Mouse (Mus musculus) testis, adult 2 months (tissue): ENCODE results near the gene Galnt9. TPM values are rescaled to one million over a fixed set of nuclear protein-coding genes. Genes with fewer than 3 reads are reported as not detected.

Experiments
- H3K27ac ChIP-seq: fragments of 200-500 bp; 2 replicates; pipeline ENCODE4 v1.5.1; 2012; ENCODE audit warnings: low read depth, low read length; ENCODE audit not compliant: control insufficient read depth, insufficient read depth
- H3K27me3 ChIP-seq: fragments of 200-500 bp; 2 replicates; pipeline ENCODE4 v1.6.1; 2012; ENCODE audit warnings: mild to moderate bottlenecking, low read length, moderate library complexity; ENCODE audit not compliant: control insufficient read depth, insufficient read depth
- H3K36me3 ChIP-seq: fragments of 200-500 bp; 2 replicates; pipeline ENCODE4 v1.6.1; 2012; ENCODE audit warnings: mild to moderate bottlenecking, low read length; ENCODE audit not compliant: control insufficient read depth, insufficient read depth
- H3K4me1 ChIP-seq: fragments of 200-500 bp; 2 replicates; pipeline ENCODE4 v1.6.1; 2012; ENCODE audit warnings: low read length; ENCODE audit not compliant: control insufficient read depth, insufficient read depth
- H3K4me3 ChIP-seq: fragments of 200-500 bp; 2 replicates; pipeline ENCODE4 v1.5.1; 2012; ENCODE audit warnings: low read depth, mild to moderate bottlenecking, low read length, moderate library complexity, mixed read lengths; ENCODE audit not compliant: control insufficient read depth
- CTCF ChIP-seq: fragments of 200-500 bp; IDR thresholded peaks from 2 replicates; pipeline ENCODE4 v1.5.1; 2012; ENCODE audit warnings: low read depth, mild to moderate bottlenecking, inconsistent platforms, low read length, moderate library complexity; ENCODE audit not compliant: control insufficient read depth, insufficient read depth, insufficient replicate concordance
- POLR2A ChIP-seq: fragments of 200-500 bp; IDR thresholded peaks from 2 replicates; pipeline ENCODE4 v1.6.1; 2012; ENCODE audit warnings: low read depth, mild to moderate bottlenecking, inconsistent platforms, low read length, moderate library complexity; ENCODE audit not compliant: control insufficient read depth
- polyA plus RNA-seq: library from polyadenylated mRNA; depleted of rRNA; stranded (reverse); fragments of >200 nt; gene quantifications from 2 replicates; pipeline ENCODE4 v1.2.3, GENCODE M21; 2012

Gene Galnt9
- polyA plus RNA-seq, 1 experiment = 0.69 TPM

DNA sequence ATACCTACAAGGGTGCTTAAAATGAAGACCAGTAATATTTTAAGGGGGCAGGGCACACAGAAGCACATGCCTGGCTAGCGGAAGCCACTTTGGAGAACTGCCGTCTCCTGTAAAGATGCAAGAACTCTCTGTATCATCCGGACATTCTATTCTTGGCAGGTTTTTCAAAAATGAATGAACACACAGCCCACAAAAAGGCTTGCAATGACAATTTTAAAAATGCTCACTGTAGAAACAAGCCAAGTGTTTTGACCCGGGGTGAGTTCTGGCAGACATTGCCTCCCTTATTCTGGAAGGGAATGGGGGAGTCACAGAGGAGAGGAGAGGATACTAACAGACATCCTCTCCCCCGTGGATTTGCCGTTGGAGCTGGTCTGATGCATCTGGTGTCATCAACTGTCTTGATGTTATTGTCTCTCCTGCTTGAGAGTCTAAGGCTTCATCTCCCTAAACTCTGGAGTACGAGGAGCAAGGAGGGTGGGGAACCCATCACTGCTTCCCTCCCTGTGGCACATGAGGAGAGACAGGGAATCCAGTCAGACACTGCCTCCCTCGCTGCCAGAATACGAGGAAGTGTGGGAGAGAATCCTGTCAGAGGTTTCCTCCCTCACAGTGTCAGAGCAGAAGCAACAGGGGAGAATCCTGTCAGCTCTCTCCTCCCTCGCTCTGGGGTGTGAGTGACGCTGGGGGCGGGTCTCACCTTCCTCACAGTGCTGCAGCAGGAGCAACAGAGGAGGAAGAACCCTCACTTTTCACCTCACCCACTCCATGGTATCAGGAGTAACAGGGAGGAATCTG, 54.3 kb downstream of the Galnt9 start:
- H3K27ac ChIP-seq = no peak overlapping the region; the same call in 1 of the 2 replicates
- no peaks in the 10 kb centered on the region for H3K36me3 ChIP-seq
- TF ChIP-seq CTCF (no peak), POLR2A (no peak)
- H3K27me3 ChIP-seq = no peaks in the 10 kb centered on the region
- peaks cover 5% of the 10 kb centered on the region; the same call in 1 of the 2 replicates for H3K4me1 ChIP-seq
- no peak overlapping the region for H3K4me3 ChIP-seq

DNA sequence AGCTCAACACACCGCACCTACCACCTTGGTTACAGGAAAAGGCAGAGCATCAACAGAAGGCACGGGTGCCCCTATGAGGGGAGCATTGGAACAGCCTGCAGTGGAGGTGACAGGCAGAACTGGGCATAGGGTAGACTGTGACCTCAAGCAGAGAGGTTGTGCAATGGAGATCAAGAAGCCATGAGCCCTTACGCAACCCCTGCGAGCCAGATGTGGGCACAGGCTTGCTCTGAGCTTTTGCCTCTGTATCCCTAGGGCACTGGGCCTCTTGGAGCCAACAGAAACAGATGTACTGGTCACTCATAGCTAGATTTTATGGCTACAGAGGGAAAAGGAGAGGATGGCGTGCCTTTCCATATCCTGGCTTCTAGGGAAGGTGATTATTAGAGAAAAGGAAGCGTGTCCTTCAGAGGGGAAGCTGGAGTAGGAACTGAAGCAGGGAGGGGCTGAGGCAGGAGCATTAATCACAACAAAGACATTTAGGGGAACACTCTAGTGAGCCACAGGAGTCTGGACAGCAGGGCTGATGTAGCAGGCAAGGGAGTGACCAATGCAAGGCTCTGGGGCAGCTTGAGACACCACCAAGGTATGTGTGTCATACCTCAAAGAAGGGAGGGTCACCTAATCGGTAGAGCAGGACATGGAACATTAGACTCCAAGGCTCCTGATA, 59.0 kb downstream of the Galnt9 start:
- H3K4me1 ChIP-seq = 0 out of 2 replicates have a peak, but pooled peaks cover 5% of the 10 kb centered on the region
- H3K4me3 ChIP-seq = no peak overlapping the region
- H3K36me3 ChIP-seq = no peaks in the 10 kb centered on the region
- no peaks in the 10 kb centered on the region for H3K27me3 ChIP-seq
- no peak for TF ChIP-seq POLR2A
- TF ChIP-seq CTCF = no peak
- no peak overlapping the region for H3K27ac ChIP-seq

DNA sequence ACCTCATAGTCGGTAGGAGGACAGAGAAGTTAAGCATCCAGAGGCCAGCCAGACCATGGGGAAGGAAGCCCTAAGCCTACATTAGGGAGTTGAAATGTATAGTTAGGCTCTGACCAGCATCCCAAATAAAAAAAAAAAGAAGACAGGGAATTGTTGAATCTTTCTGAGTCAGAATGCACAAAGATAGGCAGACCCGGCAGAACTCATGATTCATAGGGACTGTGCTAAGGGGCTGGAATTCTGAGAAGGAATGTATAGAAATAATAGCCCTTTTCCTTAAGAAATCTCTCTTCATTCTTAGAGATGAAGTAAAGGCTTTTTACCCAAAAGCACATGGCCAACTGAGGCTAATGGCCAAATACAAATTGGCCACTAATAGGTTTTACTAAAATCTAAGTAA, 60.2 kb downstream of the Galnt9 start:
- Histone ChIP-seq H3K4me1 (no peaks in the 10 kb centered on the region), H3K27me3 (no peaks in the 10 kb centered on the region), H3K4me3 (no peak overlapping the region), H3K36me3 (no peaks in the 10 kb centered on the region), H3K27ac (no peak overlapping the region)
- TF ChIP-seq POLR2A = no peak
- TF ChIP-seq CTCF = no peak

DNA sequence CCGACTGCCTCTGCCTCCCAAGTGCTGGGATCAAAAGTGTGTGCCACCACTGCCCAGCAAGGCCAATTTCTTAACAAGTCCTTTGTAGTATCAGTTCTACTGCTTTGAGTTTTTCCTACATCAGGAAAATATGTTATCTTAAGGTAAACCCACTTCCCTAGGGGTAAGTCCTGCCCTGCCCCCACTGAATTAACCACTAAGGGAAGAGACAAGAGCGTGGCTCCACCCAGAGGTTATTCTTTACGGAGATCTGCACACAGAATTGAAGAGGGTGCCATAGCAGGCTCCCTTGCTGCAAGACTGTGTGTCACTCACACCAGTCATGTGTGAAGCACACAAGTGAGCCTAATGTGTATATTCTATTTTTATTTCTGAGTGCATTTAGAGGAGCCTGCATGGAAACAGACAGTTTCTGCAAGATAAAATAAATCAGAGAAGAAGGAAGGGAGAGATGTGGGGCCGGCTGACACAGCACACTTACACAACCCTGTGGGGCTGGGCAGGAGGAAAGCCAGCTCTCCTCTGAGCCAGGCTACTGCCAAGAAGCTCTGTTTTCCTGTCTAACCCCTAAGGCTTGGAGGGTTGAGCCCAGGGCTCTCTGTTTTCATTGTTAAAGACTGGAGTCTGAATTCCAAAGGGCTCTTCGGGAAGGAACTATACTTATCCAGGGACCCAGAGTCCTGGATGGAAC, 61.5 kb downstream of the Galnt9 start:
- H3K27me3 ChIP-seq = no peaks in the 10 kb centered on the region

DNA sequence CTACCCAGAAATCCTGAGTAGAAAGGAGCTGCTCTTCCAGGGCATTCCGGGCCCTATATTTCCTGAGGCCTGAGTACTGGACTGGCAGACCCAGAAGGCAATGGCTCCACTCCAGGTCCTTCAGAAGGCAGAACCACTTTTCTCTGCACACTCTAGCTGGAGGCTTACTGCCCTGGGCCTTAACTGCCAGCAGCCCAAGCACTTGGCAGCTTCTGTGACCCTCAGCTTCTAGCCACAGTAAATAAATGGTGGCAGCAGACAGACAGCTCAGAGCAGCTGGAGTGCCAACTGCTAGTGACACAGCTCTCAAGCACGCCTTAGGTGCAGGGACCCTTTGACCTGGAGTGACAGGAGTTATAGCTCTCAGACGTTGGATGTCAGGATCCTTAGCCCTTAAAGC, 63.6 kb downstream of the Galnt9 start:
- Histone ChIP-seq H3K4me1 (no peaks in the 10 kb centered on the region), H3K27ac (no peak overlapping the region), H3K4me3 (no peak overlapping the region), H3K36me3 (no peaks in the 10 kb centered on the region), H3K27me3 (no peaks in the 10 kb centered on the region)
- TF ChIP-seq CTCF (no peak), POLR2A (no peak)

More for the DNA sequence above, 61.5 kb downstream of the Galnt9 start:
- Histone ChIP-seq H3K4me1 (no peaks in the 10 kb centered on the region), H3K36me3 (no peaks in the 10 kb centered on the region), H3K4me3 (no peak overlapping the region), H3K27ac (no peak overlapping the region)
- no peak for TF ChIP-seq POLR2A

DNA sequence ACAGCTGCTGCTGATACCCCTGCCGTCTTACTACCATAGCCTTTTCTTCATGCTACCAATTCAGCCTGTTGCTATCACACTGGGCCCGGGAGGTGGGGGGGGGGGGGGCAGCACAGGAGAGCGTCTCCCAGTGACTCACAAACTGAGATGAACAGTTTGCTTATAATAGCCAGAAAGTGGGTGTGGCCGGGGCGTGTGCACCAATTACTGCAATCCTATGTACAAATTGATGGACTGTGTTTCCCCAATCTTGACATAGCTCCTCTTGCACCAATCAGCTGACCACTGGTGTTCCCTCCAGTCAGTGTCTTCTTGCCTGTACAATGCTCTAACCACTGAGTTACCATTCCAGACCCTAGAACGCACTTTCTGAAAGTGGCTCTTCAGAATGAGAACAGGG, 64.2 kb downstream of the Galnt9 start:
- no peak overlapping the region for H3K4me3 ChIP-seq
- H3K27ac ChIP-seq = no peak overlapping the region
- no peaks in the 10 kb centered on the region for H3K36me3 ChIP-seq
- no peaks in the 10 kb centered on the region for H3K27me3 ChIP-seq
- TF ChIP-seq POLR2A = no peak
- no peak for TF ChIP-seq CTCF
- no peaks in the 10 kb centered on the region for H3K4me1 ChIP-seq

DNA sequence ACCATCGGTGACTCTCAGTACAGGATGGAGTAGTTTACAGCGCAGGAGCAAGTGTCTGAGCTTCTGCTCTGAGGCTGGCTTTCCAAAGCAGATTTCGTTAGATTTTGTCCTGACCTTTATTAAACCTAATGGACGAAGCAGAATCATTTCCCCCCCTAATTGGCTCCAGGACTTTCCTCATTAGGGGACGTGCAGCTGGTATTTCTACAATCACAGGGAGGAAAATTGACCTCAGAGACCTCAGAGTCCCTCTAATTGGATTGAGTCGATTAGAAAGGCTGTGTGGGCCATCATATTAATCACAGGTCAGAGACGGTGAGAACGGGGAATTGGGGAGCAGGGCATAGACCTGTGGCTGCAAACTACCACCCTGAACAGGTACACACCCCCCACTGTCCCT, 64.8 kb downstream of the Galnt9 start:
- Histone ChIP-seq H3K27me3 (no peaks in the 10 kb centered on the region), H3K36me3 (no peaks in the 10 kb centered on the region), H3K4me3 (no peak overlapping the region), H3K27ac (no peak overlapping the region), H3K4me1 (no peaks in the 10 kb centered on the region)
- TF ChIP-seq CTCF (no peak), POLR2A (no peak)
